Mouse (Mus musculus) C2C12 (cell line): ENCODE measurements around the gene Lrrc3b. TPM values are rescaled to one million over a fixed set of nuclear protein-coding genes. Genes with fewer than 3 reads are reported as not detected.

Experiments
- H3K27me3 ChIP-seq: one replicate; pipeline ENCODE4 v1.6.1; 2011; ENCODE audit not compliant: control insufficient read depth, insufficient read depth, insufficient read length
- H3K36me3 ChIP-seq: one replicate; pipeline ENCODE4 v1.6.1; 2011; ENCODE audit not compliant: control insufficient read depth, insufficient read depth
- H3K4me3 ChIP-seq: one replicate; pipeline ENCODE4 v1.5.1; 2011; ENCODE audit warnings: mild to moderate bottlenecking, control low read depth; ENCODE audit not compliant: poor library complexity, insufficient read depth, severe bottlenecking
- H3K79me2 ChIP-seq: one replicate; pipeline ENCODE4 v1.6.1; 2011; ENCODE audit not compliant: control insufficient read depth, insufficient read depth
- H3K79me3 ChIP-seq: one replicate; pipeline ENCODE4 v1.6.1; 2011; ENCODE audit warnings: low read depth, control low read depth
- H3ac ChIP-seq: one replicate; pipeline ENCODE3; 2011; ENCODE audit warnings: low read depth; ENCODE audit not compliant: control insufficient read depth, insufficient read length
- CEBPB ChIP-seq: IDR thresholded peaks from one replicate; pipeline ENCODE4 v1.6.1; 2011; ENCODE audit warnings: low read depth, mild to moderate bottlenecking, control low read depth, moderate library complexity
- CTCF ChIP-seq: IDR thresholded peaks from one replicate; pipeline ENCODE4 v1.5.1; 2011; ENCODE audit not compliant: control insufficient read depth, insufficient read depth, insufficient read length
- FOSL1 ChIP-seq: IDR thresholded peaks from one replicate; pipeline ENCODE4 v1.8.0; 2011; ENCODE audit warnings: mild to moderate bottlenecking, low read length; ENCODE audit not compliant: poor library complexity, insufficient read depth, severe bottlenecking
- MAX ChIP-seq: IDR thresholded peaks from one replicate; pipeline ENCODE4 v1.6.1; 2011; ENCODE audit warnings: mild to moderate bottlenecking, control low read depth
- MYOD1 ChIP-seq: IDR thresholded peaks from one replicate; pipeline ENCODE4 v1.6.1; 2011; ENCODE audit warnings: low read depth; ENCODE audit not compliant: control insufficient read depth, insufficient read length
- MYOG ChIP-seq: IDR thresholded peaks from one replicate; pipeline ENCODE4 v1.6.1; 2011; ENCODE audit not compliant: control insufficient read depth, insufficient read length; ENCODE audit errors: extremely low read depth
- USF1 ChIP-seq: IDR thresholded peaks from one replicate; pipeline ENCODE4 v1.6.1; 2011; ENCODE audit warnings: low read depth, mild to moderate bottlenecking, control low read depth, moderate library complexity
- long read RNA-seq, 2 experiments: library from polyadenylated mRNA; unstranded; transcript quantifications; one replicate each; pipeline ENCODE4 v2.0.0; 2019 to 2020
- polyA plus RNA-seq: library from polyadenylated mRNA; unstranded; fragments of >200 nt; fragmentation: generic; extraction: Trizol; gene quantifications from one replicate; pipeline ENCODE4 v1.2.1, GENCODE M21; 2012; ENCODE audit warnings: missing spikeins

Gene Lrrc3b
- not detected for polyA plus RNA-seq
- long read RNA-seq, experiment 1: 0 reads
- long read RNA-seq, experiment 2: 0 reads

- H3ac ChIP-seq: no peak within 1 kb of the TSS
- H3K27me3 ChIP-seq: no peaks in the 10 kb centered on the region
- TF ChIP-seq FOSL1: no peak
- TF ChIP-seq CEBPB: no peak
- no peak for TF ChIP-seq MAX
- no peak for TF ChIP-seq CTCF
- no peak for TF ChIP-seq MYOG
- no peak for TF ChIP-seq USF1
- H3K4me3 ChIP-seq: no peak within 1 kb of the TSS
- no peaks in the 10 kb centered on the region for H3K79me2 ChIP-seq
- H3K36me3 ChIP-seq: no peaks in the 10 kb centered on the region
- H3K79me3 ChIP-seq: no peaks in the 10 kb centered on the region
Observed at GRCm38 (mm10) chr14:15438485-15439157, at the start of gene Lrrc3b. Lrrc3b (minus strand) TSS chr14:15438987.

DNA sequence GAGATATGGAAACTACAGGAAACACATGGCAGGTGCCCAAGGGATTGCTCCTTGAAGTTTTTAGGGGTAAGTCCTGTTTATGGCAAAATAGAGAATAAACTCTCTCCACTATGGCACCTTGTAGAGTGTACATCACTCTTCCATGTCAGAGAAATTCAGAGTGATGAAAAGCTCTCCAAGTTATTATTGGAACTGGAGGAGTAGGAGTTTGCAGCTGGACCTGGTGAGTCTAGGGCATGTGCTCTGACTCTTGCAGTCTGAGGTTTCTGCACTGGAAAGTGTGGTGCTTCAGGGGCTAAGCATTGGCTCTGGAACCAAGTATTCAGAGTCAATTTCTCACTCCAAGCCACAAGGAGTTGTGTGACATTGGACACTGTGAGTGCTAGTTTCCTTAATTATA lies 38.9 kb upstream of the Lrrc3b start:
- Histone ChIP-seq H3K79me3 (no peaks in the 10 kb centered on the region), H3K79me2 (no peaks in the 10 kb centered on the region), H3K27me3 (no peaks in the 10 kb centered on the region), H3ac (no peak overlapping the region), H3K36me3 (no peaks in the 10 kb centered on the region), H3K4me3 (no peak overlapping the region)
- TF ChIP-seq MAX (no peak), MYOD1 (no peak), USF1 (no peak), CEBPB (no peak), CTCF (no peak), MYOG (no peak), FOSL1 (no peak)

GRCm38 (mm10) chr14:15438096-15438484 lies 697 bp downstream of the Lrrc3b start:
- TF ChIP-seq MYOD1 (no peak), MAX (no peak), FOSL1 (no peak), MYOG (no peak), CEBPB (no peak), CTCF (no peak), USF1 (no peak)
- Histone ChIP-seq H3K4me3 (no peak overlapping the region), H3K79me3 (no peaks in the 10 kb centered on the region), H3K36me3 (no peaks in the 10 kb centered on the region), H3ac (no peak overlapping the region), H3K27me3 (no peaks in the 10 kb centered on the region), H3K79me2 (no peaks in the 10 kb centered on the region)

DNA sequence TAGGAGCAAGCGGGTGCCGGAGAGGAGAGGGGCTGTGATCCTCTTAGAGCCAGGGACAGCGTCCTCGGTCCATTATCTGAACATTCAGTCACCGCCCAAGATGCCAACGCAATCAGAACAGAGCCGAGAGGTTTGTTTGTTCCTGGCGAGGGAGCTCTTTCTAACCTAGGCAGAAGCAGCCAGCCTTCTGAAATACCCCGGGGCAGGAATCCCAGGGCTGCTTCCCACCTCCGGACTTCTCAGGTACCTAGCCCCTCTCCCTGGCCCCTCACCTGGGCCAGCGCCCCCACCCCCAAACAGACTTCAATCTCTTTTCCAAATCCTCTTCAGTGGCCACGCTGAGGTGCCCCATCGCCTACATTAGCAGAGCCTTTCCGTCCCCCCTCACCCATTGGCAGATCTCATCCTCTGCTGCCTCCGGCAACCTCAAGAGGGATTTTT lies 1.3 kb downstream of the Lrrc3b start:
- no peaks in the 10 kb centered on the region for H3K79me3 ChIP-seq
- H3ac ChIP-seq: no peak overlapping the region
- H3K36me3 ChIP-seq: no peaks in the 10 kb centered on the region
- H3K27me3 ChIP-seq: no peaks in the 10 kb centered on the region
- H3K4me3 ChIP-seq: no peak overlapping the region
- TF ChIP-seq CEBPB (no peak), FOSL1 (no peak), MYOG (no peak), MYOD1 (no peak), CTCF (no peak), MAX (no peak), USF1 (no peak)
- H3K79me2 ChIP-seq: no peaks in the 10 kb centered on the region

DNA sequence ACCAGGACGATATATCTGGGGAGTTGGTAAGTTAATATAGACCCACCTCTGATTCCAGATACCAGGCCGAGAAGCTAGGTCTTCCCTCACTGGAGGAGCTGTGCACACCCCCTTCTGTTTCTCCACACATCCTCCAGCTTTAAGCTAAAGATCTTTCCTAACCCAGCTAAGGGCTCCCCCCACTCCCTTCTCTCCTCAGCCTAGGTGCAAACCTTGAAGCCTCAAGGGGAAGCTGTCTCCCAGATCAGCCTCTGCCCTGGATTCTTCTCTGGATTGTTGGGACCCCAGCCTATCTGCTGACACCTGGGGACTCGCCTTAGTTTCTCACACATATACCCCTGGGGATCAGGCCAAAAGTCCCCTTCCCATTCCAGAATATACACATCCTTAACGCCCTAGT lies 1.7 kb downstream of the Lrrc3b start:
- Histone ChIP-seq H3K27me3 (no peaks in the 10 kb centered on the region), H3K79me3 (no peaks in the 10 kb centered on the region), H3K79me2 (no peaks in the 10 kb centered on the region), H3ac (no peak overlapping the region), H3K36me3 (no peaks in the 10 kb centered on the region), H3K4me3 (no peak overlapping the region)
- no peak for TF ChIP-seq CTCF
- no peak for TF ChIP-seq MAX
- no peak for TF ChIP-seq MYOD1
- no peak for TF ChIP-seq MYOG
- no peak for TF ChIP-seq FOSL1
- TF ChIP-seq USF1: no peak
- no peak for TF ChIP-seq CEBPB

GRCm38 (mm10) chr14:15436586-15436985 lies 2.2 kb downstream of the Lrrc3b start:
- no peaks in the 10 kb centered on the region for H3K79me3 ChIP-seq
- no peaks in the 10 kb centered on the region for H3K36me3 ChIP-seq
- no peak overlapping the region for H3K4me3 ChIP-seq
- no peak for TF ChIP-seq CTCF
- TF ChIP-seq MYOD1: no peak
- no peak for TF ChIP-seq CEBPB
- no peak for TF ChIP-seq MYOG
- TF ChIP-seq MAX: no peak
- no peak for TF ChIP-seq FOSL1
- no peak for TF ChIP-seq USF1
- H3K27me3 ChIP-seq: no peaks in the 10 kb centered on the region
- H3ac ChIP-seq: no peak overlapping the region
- H3K79me2 ChIP-seq: no peaks in the 10 kb centered on the region
